Mouse (Mus musculus) left cerebral cortex, adult 9 months (tissue): ENCODE results near the gene Rpa1.
"Not testable (repeated sequence)": the region's sequence is repeated elsewhere in the genome, so short reads cannot be mapped to it uniquely, and the experiment has no call there.

Source experiments
- DNase-seq, 2 experiments: peaks; one replicate each; pipeline ENCODE4 v3.0.0; 2022; ENCODE audit warnings: low spot score in 2 of 2

Gene Rpa1

DNA sequence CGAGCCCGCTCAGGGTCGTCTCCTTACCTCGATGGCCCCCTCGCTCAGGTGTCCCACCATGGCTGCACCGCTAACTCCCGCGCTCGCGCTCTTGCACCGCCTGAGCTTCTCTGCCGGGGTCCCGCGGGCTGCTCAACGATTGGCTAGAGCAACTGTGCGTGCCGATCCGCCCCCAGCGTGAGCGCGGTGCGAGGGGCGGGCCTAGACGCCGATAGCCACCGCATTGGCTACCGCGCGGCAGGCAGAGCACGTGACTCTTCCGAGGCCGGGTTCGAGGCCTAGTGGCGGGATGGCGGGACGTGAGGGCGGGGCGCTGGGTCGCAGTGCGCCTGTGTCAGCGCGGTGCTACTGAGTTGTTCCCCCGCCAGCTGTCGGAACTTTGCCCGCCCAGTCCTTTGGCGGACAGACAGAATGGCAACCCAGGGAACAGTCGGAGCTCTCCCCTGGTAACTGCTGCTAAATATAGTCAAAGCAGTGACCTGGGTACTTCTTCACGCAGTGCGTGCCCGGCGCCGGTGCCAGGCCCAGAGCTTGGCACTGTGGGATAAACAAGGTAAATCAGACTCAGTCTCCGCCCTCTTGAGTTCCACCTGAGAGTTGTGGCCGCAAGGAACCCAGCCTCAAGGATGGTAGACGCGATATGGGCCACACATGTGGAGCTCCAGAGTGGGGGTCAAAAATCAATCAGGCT lies at the start of gene Rpa1, which contains the start of gene Smyd4:
Gene Rpa1, minus strand, starts transcription at position 126 of the 691 bp plus-strand sequence.
Gene Smyd4, plus strand, starts transcription at position 235 of the 691 bp plus-strand sequence.
- peak; percentile 87 to 93 for DNase-seq

DNA sequence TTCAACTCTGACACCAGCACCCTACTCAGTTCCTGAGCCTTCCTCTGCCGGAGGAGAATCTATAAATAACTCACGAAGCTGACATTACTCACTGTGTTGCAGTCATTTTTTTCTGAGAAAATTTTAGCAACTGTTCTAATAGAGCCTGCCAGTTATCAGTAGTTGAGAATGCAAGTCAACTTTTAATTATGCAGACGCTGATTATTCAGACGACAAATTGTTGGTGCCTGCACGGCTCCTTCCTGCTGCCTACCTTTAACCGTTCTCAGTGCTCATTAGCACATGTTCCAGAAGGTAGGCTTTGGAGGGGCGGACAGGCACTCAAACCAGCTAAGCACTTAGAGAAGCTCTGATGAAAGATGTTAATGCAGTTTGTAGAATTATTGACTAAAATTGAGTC lies 49.3 kb upstream of the Rpa1 start:
- peak in 1 of 2 experiments; percentile 21 for DNase-seq

DNA sequence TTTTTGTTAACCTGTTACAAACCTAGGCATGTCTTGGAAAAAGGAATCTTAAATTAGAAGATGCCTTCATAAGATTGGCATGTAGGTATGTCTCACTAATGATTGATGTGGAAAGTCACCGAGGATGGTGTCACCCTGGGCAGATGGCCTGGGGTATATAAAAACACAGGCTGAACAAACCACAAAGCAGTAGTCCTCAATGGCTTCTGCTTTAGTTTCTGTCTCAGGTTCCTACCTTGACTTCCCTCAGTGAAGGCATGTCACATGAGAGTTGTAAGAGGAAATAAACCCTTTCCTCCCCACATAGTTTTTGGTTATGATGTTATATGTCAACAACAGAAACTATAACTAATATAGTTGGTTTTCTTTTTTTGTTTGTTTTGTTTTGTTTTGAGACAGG lies 47.5 kb upstream of the Rpa1 start:
- DNase-seq, result no peak

DNA sequence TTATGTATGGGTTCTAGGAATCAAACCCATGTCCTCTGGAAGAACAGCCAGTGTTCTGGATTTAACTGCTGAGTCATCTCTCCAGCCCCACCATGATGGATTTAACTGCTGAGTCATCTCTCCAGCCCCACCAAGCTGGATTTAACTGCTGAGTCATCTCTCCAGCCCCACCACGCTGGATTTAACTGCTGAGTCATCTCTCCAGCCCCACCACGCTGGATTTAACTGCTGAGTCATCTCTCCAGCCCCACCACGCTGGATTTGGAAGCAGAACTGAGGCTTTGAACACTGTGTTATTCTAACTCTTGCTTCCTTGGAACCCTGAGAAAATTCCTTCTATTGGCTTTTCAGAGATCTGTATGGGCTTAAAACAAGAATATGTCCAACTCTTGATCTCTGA lies 35.4 kb upstream of the Rpa1 start:
- DNase-seq, result not testable (repeated sequence)

DNA sequence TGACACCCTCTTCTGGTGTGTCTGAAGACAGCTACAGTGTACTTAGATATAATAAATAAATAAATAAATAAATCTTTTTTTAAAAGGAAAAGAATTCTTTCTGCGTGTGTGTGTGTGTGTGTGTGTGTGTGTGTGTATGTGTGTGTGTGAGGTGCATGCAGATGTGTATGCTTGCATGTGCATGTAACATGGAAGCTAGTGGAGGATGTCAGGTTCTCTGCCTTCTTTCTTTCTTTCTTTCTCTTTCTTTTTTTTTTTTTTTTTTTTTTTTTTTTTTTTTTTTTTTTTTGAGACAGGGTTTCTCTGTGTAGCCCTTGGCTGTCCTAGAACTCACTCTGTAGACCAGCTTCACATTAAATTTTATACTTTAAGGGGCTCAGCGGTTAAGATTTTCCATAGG lies 30.7 kb upstream of the Rpa1 start:
- DNase-seq, result not testable (repeated sequence)

DNA sequence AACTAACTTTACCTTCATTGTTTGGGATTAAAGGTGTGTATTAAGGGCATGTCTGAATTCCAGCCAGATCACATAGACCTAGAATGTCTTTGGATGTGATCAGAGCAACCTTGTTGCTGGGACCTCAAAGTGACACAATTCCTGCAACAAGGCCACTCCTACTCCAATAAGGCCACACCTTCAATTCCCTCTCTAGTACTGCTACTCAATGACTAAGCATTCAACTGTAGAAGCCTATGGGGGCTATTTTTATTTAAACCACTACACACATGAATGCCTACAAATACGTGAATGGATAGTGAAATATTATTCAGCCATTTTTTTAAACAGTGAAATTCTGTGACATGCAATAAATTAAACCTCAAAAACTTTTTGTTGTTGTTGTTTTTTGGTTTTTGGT lies 29.0 kb upstream of the Rpa1 start:
- DNase-seq, result no peak

DNA sequence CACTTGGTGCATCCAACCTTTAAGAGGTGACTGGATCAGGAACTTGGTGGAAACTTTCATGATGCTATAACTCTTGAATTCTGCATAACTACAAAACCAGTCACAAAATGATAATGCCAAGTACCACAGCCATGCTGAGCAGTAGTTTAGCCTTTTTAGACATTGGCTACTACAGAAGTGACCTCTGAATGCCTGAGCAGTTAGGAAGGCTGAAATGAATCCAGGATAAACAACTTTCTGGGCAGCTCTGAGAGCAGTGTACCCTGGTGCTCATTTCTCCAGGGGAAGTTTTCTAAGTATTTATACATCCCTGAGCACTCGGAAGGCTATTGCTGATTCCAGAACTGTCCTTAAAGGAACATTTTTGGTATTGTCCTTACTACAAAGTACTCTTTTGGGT lies 7.4 kb upstream of the Rpa1 start:
- DNase-seq, result no peak

DNA sequence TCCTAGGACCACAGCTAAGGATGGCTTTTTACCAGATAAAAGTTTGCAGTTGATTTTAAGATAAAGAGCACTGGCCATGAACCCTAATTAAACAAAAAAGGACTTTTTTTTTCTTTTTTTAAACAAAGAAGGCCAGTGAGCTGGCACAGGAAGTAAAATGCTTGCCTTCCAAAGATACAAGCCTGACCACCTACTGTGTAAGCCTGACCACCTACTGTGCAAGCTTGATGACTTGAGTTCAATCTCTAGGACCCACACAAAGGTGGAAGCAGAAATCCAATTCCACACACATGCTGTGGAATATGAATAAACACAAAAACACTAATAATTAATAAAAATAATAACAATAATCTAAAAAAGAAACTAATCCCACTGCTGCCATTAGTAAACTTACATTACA lies 3.1 kb upstream of the Rpa1 start:
- no peak for DNase-seq

DNA sequence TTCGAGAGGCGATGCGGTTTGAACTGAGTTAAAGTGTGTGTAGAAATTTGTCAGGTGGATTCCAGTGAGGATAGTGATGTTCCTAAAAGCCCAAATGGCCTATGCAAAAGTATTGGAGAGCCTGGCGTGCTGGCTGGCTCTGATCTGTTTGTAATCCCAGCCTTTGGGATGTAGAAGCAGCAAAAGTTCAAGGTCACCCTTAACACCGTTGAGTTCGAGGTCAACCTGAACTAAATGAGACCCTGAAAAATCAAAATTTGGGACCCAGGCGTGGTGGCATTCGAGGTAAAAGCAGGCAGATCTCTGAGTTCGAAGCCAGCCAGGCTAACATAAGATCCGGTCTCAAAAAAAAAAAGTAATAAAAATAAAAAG lies 752 bp upstream of the Rpa1 start:
- no peak for DNase-seq

DNA sequence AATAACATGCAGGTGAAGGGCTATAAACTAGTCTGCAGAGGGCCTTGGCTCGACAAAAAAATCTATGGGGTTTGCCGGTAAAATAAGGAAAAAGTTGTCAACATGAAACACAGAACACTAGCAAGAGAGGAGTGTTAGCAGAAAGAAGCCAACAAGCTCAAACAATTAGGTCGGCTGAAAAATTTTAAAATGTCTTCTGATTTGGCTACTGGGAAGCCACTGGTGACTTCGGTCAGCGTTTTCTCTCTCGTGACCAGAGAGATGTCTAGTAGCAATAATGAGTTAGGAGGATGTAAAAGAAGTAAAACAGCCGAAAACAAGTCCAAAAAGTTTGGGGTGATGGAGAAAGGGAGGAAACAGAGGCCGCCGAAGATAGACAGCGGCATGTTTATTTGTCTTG lies 528 bp downstream of the Rpa1 start:
- DNase-seq, result no peak

DNA sequence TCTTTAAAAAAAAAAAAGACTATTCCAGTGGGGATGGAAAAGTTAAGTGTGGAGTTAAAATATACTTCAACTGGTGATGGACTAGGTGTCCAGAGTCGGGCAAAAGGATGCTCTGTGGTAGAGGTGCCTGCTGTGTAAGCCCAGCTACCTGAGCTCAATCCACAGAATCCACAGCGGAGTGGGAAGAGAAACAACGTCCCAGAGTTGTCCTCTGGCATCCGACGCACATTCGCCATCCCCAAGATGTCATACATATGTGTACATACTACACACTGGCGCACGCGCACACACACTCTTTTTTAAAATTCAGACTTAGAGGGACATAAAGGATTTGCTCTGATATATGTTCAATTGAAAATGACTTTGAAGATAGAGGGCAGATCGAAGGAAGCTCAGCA lies 937 bp downstream of the Rpa1 start:
- DNase-seq, result no peak

DNA sequence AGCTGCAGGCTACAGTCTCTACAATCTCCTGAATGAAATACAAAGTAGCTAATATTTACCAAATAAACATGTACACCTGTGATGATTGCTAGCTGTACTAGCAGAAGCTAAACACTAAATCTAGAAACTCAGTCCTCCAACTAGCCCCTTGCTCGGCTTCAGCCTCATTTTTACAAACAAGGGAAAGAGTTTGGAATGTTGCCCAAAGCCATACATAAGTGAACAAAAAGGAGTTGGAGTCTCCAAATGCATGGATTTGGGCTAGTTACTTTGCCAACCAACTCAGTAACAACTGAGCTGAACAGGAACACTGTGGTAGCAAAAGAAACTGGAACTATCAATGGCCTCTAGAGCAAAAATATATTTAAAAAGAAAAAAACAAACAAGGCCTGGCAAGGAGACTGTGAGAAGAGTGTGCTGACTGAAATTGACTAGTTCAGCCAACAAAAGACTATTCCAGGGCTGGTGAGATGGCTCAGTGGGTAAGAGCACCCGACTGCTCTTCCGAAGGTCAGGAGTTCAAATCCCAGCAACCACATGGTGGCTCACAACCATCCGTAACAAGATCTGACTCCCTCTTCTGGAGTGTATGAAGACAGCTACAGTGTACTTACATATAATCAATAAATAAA lies 1.5 kb downstream of the Rpa1 start:
- DNase-seq, result no peak

DNA sequence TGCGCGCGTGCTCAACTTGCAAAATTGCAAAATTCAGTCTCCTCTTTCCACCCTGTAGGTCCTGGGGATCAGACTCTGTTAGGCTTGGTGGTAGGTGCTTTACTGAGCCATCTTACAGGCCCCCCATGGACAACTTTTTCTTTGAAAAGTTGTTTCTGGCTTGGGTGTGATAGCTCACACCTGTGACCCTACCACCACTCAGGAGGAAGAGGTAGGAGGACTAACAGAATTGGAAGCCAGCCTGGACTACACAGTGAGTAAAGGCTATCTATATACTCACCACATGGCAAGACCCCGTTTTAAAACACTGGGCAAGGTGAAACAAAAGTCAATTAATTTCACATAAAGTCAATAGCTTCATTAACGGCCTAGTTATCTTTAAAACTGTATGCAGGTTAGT lies 3.4 kb downstream of the Rpa1 start:
- DNase-seq, result no peak

DNA sequence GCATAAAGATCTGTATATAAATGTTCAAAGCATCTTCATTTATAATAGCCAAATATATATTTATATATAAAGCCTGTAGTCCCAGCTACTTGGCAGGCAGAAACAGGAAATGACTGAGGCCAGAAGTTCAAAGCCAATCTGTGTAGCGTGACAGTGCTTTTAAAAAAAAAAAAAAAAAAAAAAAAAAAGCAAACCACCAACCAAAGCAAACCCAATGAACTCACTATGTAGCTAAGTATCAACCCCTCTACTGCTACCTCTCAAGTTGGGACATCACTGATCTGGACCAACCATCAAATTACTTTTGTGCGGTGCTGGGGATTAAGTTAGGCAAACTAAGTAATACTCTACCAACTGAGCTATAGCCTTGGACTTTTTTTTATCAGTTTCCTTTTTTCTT lies 4.0 kb downstream of the Rpa1 start:
- DNase-seq, result no peak

DNA sequence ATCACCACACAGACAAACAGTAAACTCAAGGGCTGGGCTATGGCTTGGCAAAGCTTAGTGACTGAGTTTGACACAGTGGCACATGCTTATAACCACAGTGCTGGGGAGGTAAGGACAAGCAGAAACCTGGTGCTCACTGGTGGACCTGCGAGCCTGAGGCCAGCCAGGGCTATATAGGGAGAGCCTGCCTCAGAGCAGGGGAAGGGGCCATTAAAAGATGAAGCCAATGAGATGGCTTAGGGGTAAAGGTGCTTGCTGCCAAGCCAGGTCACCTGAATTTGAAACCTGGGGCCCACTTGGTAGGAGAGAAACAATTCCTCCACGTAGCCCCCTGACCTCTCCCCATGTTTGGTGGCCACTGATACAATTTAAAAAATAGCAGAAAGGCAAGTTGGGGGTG lies 5.0 kb downstream of the Rpa1 start:
- no peak for DNase-seq

DNA sequence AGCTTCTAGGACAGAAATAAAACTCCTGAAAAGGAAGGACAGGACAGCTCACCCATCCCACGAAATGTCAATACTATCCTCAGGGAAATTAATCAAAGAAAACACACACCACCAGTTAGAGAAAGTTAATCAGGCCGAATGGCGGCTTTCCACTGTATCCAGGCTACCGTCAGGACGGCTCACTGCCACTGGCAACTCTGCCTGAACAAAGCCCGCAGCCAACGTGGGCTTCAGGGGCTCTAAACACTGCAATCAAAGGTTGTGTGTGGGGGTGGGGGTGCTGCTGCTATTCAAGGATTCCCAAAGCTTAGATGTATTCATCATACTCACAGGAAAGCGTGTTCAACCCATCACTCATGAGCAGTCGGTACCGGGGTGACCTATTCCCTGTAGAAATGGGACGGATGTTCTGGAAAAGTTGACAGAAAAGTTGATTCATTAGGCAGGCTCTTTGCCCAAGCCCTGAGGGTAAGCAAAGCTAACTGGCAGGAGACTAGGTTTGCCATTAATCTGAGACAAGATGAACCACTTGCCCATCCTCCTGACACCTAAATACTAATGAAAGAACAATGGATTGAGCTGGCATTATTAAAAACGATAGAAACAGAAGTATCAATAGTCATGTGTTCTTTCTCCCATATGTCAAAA lies 7.3 kb downstream of the Rpa1 start:
- DNase-seq, result no peak

DNA sequence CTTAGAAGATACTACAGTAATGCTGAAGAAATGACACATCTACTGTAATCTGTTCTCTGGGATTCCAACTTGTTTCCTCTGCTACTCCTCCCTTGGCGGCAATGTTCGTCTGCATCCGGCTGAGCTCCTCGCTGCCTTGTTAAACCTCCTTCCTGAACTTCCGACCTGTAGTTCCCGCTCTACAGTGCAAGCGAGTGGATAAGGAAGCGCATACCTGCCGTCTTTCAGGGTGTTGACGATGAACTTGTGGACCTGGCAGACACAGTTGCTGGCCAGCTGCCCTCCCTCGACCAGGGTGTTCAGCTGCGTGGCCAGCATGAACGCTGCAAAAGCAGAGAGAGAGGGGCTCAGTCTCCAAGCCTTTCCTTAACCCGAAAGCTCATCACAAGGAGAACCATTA lies 8.0 kb downstream of the Rpa1 start:
- DNase-seq, result no peak

DNA sequence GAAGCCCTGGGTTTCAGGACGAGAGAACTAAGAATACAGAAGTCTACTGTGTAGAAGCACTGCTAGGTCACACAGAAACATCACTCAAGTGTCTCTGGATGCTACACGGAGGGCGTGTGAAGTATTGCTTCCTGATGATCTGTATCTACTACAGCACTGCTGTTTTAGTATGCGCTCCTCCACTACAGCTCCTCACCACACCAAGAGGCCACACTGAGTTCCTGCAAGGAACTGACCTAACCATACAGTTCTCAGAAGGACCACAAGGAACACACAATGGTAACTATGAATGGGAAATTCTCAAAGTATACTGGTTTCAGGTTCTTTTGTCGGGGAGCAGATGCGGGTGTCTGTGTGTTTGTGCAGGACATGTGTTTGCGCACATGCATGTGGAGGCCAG lies 10.9 kb downstream of the Rpa1 start:
- no peak for DNase-seq

DNA sequence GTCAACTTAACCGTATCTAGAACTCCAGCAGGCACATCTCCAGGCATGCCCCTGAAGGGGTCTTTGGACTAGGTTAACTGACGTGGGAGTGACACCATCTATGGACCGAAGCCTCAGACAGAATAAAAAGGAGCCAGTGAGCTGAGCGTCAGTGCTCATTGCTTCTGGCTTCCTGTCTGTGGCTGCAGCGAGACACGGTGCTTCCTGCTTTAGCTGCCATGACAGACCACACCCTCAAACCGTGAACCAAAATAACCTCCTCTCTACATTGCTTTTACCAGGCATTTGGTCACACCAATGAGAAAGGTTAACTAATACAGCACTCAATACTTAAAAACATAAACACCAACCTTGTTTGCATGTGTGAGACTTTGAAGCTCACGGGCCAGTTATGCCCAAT lies 11.4 kb downstream of the Rpa1 start:
- no peak for DNase-seq

DNA sequence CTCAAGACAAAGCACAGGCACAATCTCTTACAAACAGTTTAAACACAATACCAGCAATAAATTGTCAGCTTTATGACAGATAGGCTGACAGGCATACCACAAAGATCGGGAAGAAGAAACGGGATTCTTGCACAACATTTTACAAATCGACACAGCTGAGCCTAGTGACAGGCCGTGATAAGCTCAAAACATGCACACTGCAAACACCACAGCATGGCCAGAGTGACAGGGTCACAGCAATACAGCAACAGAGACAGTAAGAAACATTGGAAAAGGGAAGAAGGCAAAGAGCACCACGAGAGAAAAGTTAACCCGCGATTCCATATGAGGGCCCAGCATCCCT lies 22.2 kb downstream of the Rpa1 start:
- no peak for DNase-seq

DNA sequence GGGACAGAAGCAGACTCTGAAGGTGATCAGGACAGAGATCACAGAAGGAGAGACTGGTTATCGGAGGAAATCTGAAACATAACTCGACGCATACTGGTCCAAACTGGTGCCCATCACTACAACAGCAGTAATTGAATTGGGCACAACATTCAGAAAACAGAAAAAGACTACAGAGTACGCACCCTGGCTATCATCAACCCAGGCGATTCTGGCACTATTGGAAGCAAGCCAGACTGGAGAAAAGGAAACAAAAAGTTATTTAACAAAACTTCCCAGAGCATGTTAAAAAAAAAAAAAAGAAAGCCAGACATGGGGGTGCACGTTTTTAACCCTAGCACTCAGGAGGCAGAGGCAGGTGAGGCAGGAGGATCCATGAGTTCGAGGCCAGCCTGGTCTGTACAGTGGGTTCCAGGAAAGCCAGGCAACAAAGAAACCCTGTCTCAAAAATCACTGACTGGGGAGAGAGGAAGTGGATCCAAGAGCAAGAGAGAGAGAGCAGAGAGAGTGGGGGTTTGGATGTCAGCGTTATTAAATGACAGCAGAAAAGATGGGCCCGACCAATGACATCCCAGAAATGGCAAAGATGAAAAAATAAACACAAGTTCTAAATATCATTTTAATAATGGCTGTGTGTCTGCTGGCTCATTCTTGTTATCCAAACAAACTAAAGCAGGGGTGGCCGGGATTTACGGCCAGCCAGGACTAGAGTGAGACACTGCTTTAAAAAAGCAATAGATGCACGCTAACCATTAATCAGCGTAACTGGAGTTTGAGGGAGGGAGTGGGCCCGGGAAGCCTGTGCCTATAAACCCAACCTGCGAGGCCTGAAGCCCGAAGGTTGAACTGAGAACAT lies 22.8 kb downstream of the Rpa1 start:
- no peak for DNase-seq

DNA sequence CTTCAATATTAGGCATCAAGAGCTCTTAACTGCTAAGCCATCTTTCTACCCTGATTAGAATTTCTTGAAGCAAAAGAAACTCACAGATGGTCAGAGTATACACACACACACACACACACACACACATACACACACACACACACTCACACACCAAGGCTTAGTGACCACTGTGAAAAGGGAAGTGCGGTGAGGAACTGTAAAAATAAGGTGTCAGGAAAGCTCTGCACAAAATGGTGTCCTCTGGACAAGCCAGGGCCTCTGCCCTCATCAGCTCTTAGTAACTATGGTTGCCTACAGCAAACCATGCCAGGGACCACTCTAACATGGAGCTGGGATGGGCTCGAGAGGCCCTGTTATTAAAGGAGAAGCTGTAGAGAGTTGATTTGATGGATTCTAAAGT lies 23.7 kb downstream of the Rpa1 start:
- DNase-seq, result no peak

DNA sequence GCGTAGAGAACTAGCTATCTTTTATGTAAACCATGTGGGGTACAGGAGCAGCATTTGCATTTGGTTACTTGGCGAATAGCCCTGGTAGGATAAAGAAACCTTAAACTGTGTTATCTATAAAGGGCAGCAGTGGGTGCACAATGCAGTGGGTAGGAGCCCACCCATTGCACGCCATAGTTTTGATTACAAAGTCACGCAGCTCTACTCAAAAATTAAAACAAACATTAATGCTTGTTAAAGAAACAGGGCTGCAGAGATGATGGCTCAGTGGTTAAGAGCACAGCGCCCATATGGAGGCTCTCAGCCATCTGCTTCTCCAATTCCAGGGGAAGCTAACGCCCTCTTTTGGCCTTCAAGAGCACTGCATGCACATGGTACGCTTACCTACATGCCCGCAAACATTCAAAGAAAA lies 24.8 kb downstream of the Rpa1 start:
- no peak for DNase-seq
